Mouse (Mus musculus) spleen, adult 10 weeks (tissue): ENCODE measurements around the gene Rgmb. TPM values are rescaled to one million over a fixed set of nuclear protein-coding genes. Genes with fewer than 3 reads are reported as not detected.

Source experiments
- polyA plus RNA-seq: library from polyadenylated mRNA; stranded (reverse); fragments of 350-450 nt; fragmentation: Illumina TruSeq; extraction: RNeasy Lipid Tissue Mini Kit (QIAGEN cat#74804); gene quantifications from one replicate; pipeline ENCODE4 v1.2.3, GENCODE M21; 2015; ENCODE audit warnings: low replicate concordance; ENCODE audit not compliant: insufficient read depth

Rgmb gene
- polyA plus RNA-seq: 5.9 TPM

DNA sequence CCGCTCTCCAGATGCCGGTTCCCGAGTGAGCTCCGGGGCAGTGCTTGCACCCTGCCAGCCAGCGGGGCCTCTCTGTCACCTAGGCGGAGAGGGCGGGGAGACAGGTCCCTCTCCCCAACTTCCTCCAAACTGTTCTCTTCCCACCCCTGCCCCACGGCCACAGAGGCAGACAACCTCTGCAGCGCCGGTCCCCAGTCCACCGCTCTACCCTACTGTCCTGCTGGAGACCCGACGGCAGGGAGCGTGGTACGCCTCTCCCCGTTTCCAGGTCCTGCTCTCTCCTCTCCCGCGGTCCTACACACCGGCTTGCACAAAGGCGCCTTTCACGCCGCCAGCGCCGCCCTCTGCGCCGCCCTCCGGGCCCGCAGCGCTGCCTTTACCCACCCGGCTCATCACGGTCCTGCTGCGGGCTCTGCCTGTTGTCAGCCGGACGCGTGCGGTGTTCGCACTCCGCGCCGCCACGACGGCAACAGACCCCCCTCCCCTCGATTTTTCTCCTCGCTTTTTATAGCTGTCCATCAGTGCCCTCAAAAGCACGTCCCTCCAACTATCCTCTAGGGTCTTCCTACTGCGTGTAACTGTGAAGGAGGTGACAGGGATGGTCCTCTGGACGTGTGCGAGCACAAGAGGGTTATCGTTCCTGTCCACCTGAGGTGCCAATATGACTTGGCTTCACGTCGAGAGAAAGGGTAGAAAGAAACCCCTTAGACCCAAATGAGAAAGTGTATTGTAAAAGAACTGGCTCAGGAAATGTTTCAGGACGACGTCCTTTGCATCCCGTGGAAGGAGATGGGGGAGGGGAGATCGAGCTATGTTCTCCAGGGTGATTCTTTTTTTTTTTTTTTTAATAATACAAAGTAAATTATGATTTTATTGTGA lies at the start of gene Rgmb:
Gene Rgmb (minus strand): TSS at position 274 of the 879 bp plus-strand sequence.

Other genes starting within 250 kb of the Rgmb start
- gene Chd1, start 126.1 kb downstream of the Rgmb start, polyA plus RNA-seq: 55.0 TPM